Mouse (Mus musculus) retina, postnatal 7 days (tissue): Measurements from ENCODE around the gene Sppl2b.
"Not testable (repeated sequence)": the region's sequence is repeated elsewhere in the genome, so short reads cannot be mapped to it uniquely, and the experiment has no call there.

ENCODE experiments used
- DNase-seq: peaks from one replicate; pipeline ENCODE4 v3.0.0-alpha.2; 2012; ENCODE audit warnings: low read depth, low spot score

Gene Sppl2b

GRCm38 (mm10) chr10:80823847-80824643, 31.0 kb upstream of the Sppl2b start:
- no peak for DNase-seq

GRCm38 (mm10) chr10:80824827-80825226, 30.2 kb upstream of the Sppl2b start:
- DNase-seq = no peak

- peak; percentile 99 for DNase-seq
These were observed 28.7 kb upstream of the Sppl2b start, which contains the start of gene Oaz1 for GRCm38 (mm10) chr10:80826151-80827062. TSS of gene Oaz1 (plus strand) at chr10:80826656.

GRCm38 (mm10) chr10:80827063-80827869, 27.8 kb upstream of the Sppl2b start:
- DNase-seq = no peak

GRCm38 (mm10) chr10:80827870-80828420, 27.1 kb upstream of the Sppl2b start:
- DNase-seq = no peak

- not testable (repeated sequence) for DNase-seq
These were observed 26.5 kb upstream of the Sppl2b start for GRCm38 (mm10) chr10:80828587-80828986.

- DNase-seq = no peak
These were observed 25.5 kb upstream of the Sppl2b start for GRCm38 (mm10) chr10:80829359-80830278.

GRCm38 (mm10) chr10:80831136-80831535, 23.9 kb upstream of the Sppl2b start:
- DNase-seq = no peak

- DNase-seq = no peak
These were observed 22.3 kb upstream of the Sppl2b start for GRCm38 (mm10) chr10:80832818-80833217.

- DNase-seq = no peak
These were observed 19.5 kb upstream of the Sppl2b start for GRCm38 (mm10) chr10:80835617-80836016.

GRCm38 (mm10) chr10:80836949-80837379, 18.1 kb upstream of the Sppl2b start:
- no peak for DNase-seq

GRCm38 (mm10) chr10:80837827-80838226, 17.2 kb upstream of the Sppl2b start:
- DNase-seq = peak; percentile 77

GRCm38 (mm10) chr10:80838346-80838912, 16.6 kb upstream of the Sppl2b start:
- DNase-seq = no peak

- DNase-seq = no peak
These were observed 15.2 kb upstream of the Sppl2b start for GRCm38 (mm10) chr10:80839848-80840247.

GRCm38 (mm10) chr10:80841685-80842084, 13.4 kb upstream of the Sppl2b start:
- no peak for DNase-seq

- DNase-seq = no peak
These were observed 12.7 kb upstream of the Sppl2b start for GRCm38 (mm10) chr10:80842334-80842733.

- no peak for DNase-seq
These were observed 11.8 kb upstream of the Sppl2b start for GRCm38 (mm10) chr10:80843087-80843930.

GRCm38 (mm10) chr10:80843931-80844547, 11.0 kb upstream of the Sppl2b start, which contains the start of gene Lingo3:
TSS of gene Lingo3 (minus strand) at chr10:80844039.
- no peak for DNase-seq
